14 mouse cellular contexts compared by ENCODE assay signal in the genomic region with DNA sequence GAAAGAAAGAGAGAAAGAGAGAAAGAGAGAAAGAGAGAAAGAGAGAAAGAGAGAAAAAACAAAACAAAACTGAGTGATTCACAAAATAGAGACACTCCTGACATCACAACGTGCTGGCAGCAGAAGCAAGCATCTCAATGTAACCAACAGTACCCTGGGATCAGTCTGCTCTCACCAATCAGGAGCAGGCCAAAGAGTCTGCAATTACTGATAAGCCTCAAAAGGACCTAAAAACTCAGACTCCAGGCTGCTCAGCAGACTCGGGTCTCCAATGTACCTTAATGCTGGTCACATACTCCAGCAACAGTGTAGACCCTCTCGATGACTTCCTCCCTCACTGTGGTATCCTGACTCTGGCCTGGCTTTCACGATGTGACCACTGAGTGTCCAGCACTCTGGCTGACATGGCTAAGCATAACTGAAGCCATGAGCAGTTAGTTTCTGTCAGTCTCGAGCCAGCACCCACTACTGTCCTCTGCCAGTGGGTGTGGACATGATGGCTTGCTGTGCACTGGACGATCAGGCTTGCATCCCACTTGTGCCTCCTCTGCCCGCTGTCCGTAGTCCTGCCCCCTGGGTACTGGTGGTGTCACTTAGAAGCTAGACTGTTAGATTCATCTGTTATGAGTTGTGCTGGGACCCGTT. TPM values are rescaled to one million over a fixed set of nuclear protein-coding genes. Genes with fewer than 3 reads are reported as not detected.
DNase-seq lines count a peak whose midpoint lies in the region; ATAC-seq and TF ChIP-seq lines count a peak whose summit lies in the region.
"Had no signal": no experiment of that assay in that cellular context is flagged by ENCODE, and none has a peak within 500 bp of the region (broad histone marks: within the 10 kb centered on the region; RNA-seq: fewer than 3 reads in every experiment).

No protein-coding gene starts in this region.

- peaks cover 2% of the 10 kb centered on the region; the same call in 1 of the 2 replicates for H3K27me3 ChIP-seq in erythroblast, embryonic 14.5 days (ENCODE audit: control insufficient read depth)
- H3K27me3 ChIP-seq in liver, embryonic 13.5 days = no peaks in the 10 kb centered on the region
- no peaks in the 10 kb centered on the region for H3K27me3 ChIP-seq in stomach, embryonic 15.5 days (replicated peaks)
- no peaks in the 10 kb centered on the region for H3K27me3 ChIP-seq in midbrain, embryonic 15.5 days (replicated peaks)
- no peaks in the 10 kb centered on the region; the same call in 1 of the 2 replicates for H3K27me3 ChIP-seq in forebrain, embryonic 12.5 days
- H3K27me3 ChIP-seq: embryonic facial prominence, embryonic 12.5 days; forebrain, embryonic 13.5 days; lung, embryonic 15.5 days had no signal

- peak overlapping the region; percentile 40 for H3K9ac ChIP-seq in liver, embryonic 13.5 days
- H3K9ac ChIP-seq in stomach, embryonic 15.5 days = no peak overlapping the region
- H3K9ac ChIP-seq in midbrain, embryonic 15.5 days = no peak overlapping the region
- H3K9ac ChIP-seq in forebrain, embryonic 12.5 days = no peak overlapping the region
- H3K9ac ChIP-seq: embryonic facial prominence, embryonic 12.5 days; forebrain, embryonic 13.5 days; lung, embryonic 15.5 days had no signal

- H3K4me2 ChIP-seq in liver, embryonic 13.5 days = peak overlapping the region; percentile 51
- no peak overlapping the region for H3K4me2 ChIP-seq in stomach, embryonic 15.5 days
- H3K4me2 ChIP-seq in midbrain, embryonic 15.5 days = no peak overlapping the region
- H3K4me2 ChIP-seq in forebrain, embryonic 12.5 days = no peak overlapping the region
- H3K4me2 ChIP-seq: embryonic facial prominence, embryonic 12.5 days; forebrain, embryonic 13.5 days; lung, embryonic 15.5 days had no signal

- peak overlapping the region; percentile 45 for H3K4me3 ChIP-seq in erythroblast, embryonic 14.5 days (replicated peaks)
- 0 out of 2 replicates have a peak overlapping the region, but pooled peaks have one; percentile 3 for H3K4me3 ChIP-seq in liver, embryonic 13.5 days (replicated peaks)
- H3K4me3 ChIP-seq in stomach, embryonic 15.5 days (replicated peaks) = no peak overlapping the region
- H3K4me3 ChIP-seq in midbrain, embryonic 15.5 days = no peak overlapping the region
- no peak overlapping the region for H3K4me3 ChIP-seq in forebrain, embryonic 12.5 days (replicated peaks)
- H3K4me3 ChIP-seq in lung, adult 2 months (replicated peaks; ENCODE audit: extremely low read depth, low read depth, low read length) = no peak overlapping the region
- H3K4me3 ChIP-seq: embryonic facial prominence, embryonic 12.5 days; forebrain, embryonic 13.5 days; lung, embryonic 15.5 days had no signal

- no peaks in the 10 kb centered on the region for H3K9me3 ChIP-seq in erythroblast, embryonic 14.5 days (ENCODE audit: control insufficient read depth, low read length)
- no peaks in the 10 kb centered on the region for H3K9me3 ChIP-seq in liver, embryonic 13.5 days (replicated peaks)
- no peaks in the 10 kb centered on the region for H3K9me3 ChIP-seq in stomach, embryonic 15.5 days
- H3K9me3 ChIP-seq in midbrain, embryonic 15.5 days = no peaks in the 10 kb centered on the region
- no peaks in the 10 kb centered on the region for H3K9me3 ChIP-seq in forebrain, embryonic 12.5 days
- H3K9me3 ChIP-seq: embryonic facial prominence, embryonic 12.5 days; forebrain, embryonic 13.5 days; lung, embryonic 15.5 days had no signal

- DNase-seq in spleen, adult 12 weeks (ENCODE audit: low spot score) = peak; percentile 47
- DNase-seq in spleen, adult 18-20 months = no peak
- peak; percentile 66 for DNase-seq in liver, embryonic 13.5 days
- DNase-seq in lung, adult 2 months = no peak
- DNase-seq: adrenal gland, postnatal 10 days; cerebellum, postnatal 36 days; kidney, postnatal 25 days had no signal

- H3K4me1 ChIP-seq in erythroblast, embryonic 14.5 days (ENCODE audit: control insufficient read depth) = peaks cover 59% of the 10 kb centered on the region
- peaks cover 80% of the 10 kb centered on the region for H3K4me1 ChIP-seq in liver, embryonic 13.5 days (replicated peaks)
- peaks cover 10% of the 10 kb centered on the region for H3K4me1 ChIP-seq in stomach, embryonic 15.5 days
- H3K4me1 ChIP-seq in midbrain, embryonic 15.5 days = peaks cover 13% of the 10 kb centered on the region; the same call in 1 of the 2 replicates
- peaks cover 17% of the 10 kb centered on the region for H3K4me1 ChIP-seq in forebrain, embryonic 12.5 days
- H3K4me1 ChIP-seq in lung, adult 2 months (ENCODE audit: control insufficient read depth, insufficient read depth, low read length) = 0 out of 2 replicates have a peak, but pooled peaks cover 7% of the 10 kb centered on the region

- no peak for TF ChIP-seq POLR2A in lung, adult 2 months (IDR thresholded peaks at IDR 0.05; ENCODE audit: borderline replicate concordance, extremely low read depth, low read depth, low read length)

- WGBS in liver, embryonic 13.5 days (ENCODE audit: insufficient replicate concordance) = 41% methylated on average over 9 of the region's 9 CpGs
- WGBS in stomach, embryonic 15.5 days = 65% methylated on average over 9 of the region's 9 CpGs
- 80% methylated on average over 9 of the region's 9 CpGs for WGBS in midbrain, embryonic 15.5 days
- WGBS in forebrain, embryonic 12.5 days = 87% methylated on average over 9 of the region's 9 CpGs
- 65% methylated on average over 9 of the region's 9 CpGs for WGBS in lung, adult 2 months

- TF ChIP-seq CTCF in lung, adult 2 months (IDR thresholded peaks at IDR 0.05; ENCODE audit: insufficient read depth, low read length) = no peak

- peak; percentile 92 for ATAC-seq in liver, embryonic 13.5 days (ENCODE audit: low read depth)
- peak; percentile 87 for ATAC-seq in stomach, embryonic 15.5 days (ENCODE audit: insufficient read depth, low FRiP score, low read depth)
- no peak for ATAC-seq in midbrain, embryonic 15.5 days (replicated peaks)
- ATAC-seq in forebrain, embryonic 12.5 days (ENCODE audit: low FRiP score) = no peak
- ATAC-seq: forebrain, embryonic 13.5 days had no signal

- no peaks in the 10 kb centered on the region for H3K36me3 ChIP-seq in erythroblast, embryonic 14.5 days (ENCODE audit: control insufficient read depth)
- no peaks in the 10 kb centered on the region for H3K36me3 ChIP-seq in liver, embryonic 13.5 days
- H3K36me3 ChIP-seq in stomach, embryonic 15.5 days = no peaks in the 10 kb centered on the region
- no peaks in the 10 kb centered on the region for H3K36me3 ChIP-seq in midbrain, embryonic 15.5 days (replicated peaks)
- no peaks in the 10 kb centered on the region for H3K36me3 ChIP-seq in forebrain, embryonic 12.5 days (replicated peaks)
- H3K36me3 ChIP-seq: embryonic facial prominence, embryonic 12.5 days; lung, embryonic 15.5 days had no signal

- peak overlapping the region; percentile 88 for H3K27ac ChIP-seq in liver, embryonic 13.5 days
- H3K27ac ChIP-seq in stomach, embryonic 15.5 days = no peak overlapping the region
- H3K27ac ChIP-seq in midbrain, embryonic 15.5 days = no peak overlapping the region
- no peak overlapping the region for H3K27ac ChIP-seq in forebrain, embryonic 12.5 days
- H3K27ac ChIP-seq: embryonic facial prominence, embryonic 12.5 days; forebrain, embryonic 13.5 days; lung, embryonic 15.5 days had no signal

RNA-seq across cellular contexts. Expression of a gene that starts 30.4 kb away (rescaled TPM):
- polyA plus RNA-seq in erythroblast, embryonic 14.5 days (2012) = 0.19 and 0.23 TPM in 2 replicates
- 3.8 and 4.1 TPM in 2 replicates for polyA plus RNA-seq in liver, embryonic 13.5 days (2015; fragmentation: Nextera tagmentation; extraction: Ambion mirVana)
- 16.8 and 17.1 TPM in 2 replicates for polyA plus RNA-seq in stomach, embryonic 15.5 days (2015; fragmentation: Nextera tagmentation; extraction: Ambion mirVana)
- 15.7 and 16.1 TPM in 2 replicates for polyA plus RNA-seq in midbrain, embryonic 15.5 days (2015; fragmentation: Nextera tagmentation; extraction: Ambion mirVana)
- polyA plus RNA-seq in forebrain, embryonic 12.5 days (2016; fragmentation: Nextera tagmentation; extraction: Ambion mirVana) = 12.1 and 16.3 TPM in 2 replicates
- 223 and 262 TPM in 2 replicates for polyA plus RNA-seq in lung, adult 2 months (2012; rRNA removed)

RNA-seq across cellular contexts. Expression of a gene that starts 30.5 kb away (rescaled TPM):
- 2.4 and 3.8 TPM in 2 replicates for polyA plus RNA-seq in erythroblast, embryonic 14.5 days (2012)
- 772 and 835 TPM in 2 replicates for polyA plus RNA-seq in liver, embryonic 13.5 days (2015; fragmentation: Nextera tagmentation; extraction: Ambion mirVana)
- polyA plus RNA-seq in stomach, embryonic 15.5 days (2015; fragmentation: Nextera tagmentation; extraction: Ambion mirVana) = 805 and 953 TPM in 2 replicates
- 553 and 554 TPM in 2 replicates for polyA plus RNA-seq in midbrain, embryonic 15.5 days (2015; fragmentation: Nextera tagmentation; extraction: Ambion mirVana)
- polyA plus RNA-seq in forebrain, embryonic 12.5 days (2016; fragmentation: Nextera tagmentation; extraction: Ambion mirVana) = 757 and 770 TPM in 2 replicates
- polyA plus RNA-seq in lung, adult 2 months (2012; rRNA removed) = 288 and 319 TPM in 2 replicates

RNA-seq across cellular contexts. Expression of a gene that starts 39.3 kb away (rescaled TPM):
- polyA plus RNA-seq in erythroblast, embryonic 14.5 days (2012) = 0.42 and 0.50 TPM in 2 replicates
- 31.2 and 32.2 TPM in 2 replicates for polyA plus RNA-seq in liver, embryonic 13.5 days (2015; fragmentation: Nextera tagmentation; extraction: Ambion mirVana)
- 37.9 and 50.7 TPM in 2 replicates for polyA plus RNA-seq in stomach, embryonic 15.5 days (2015; fragmentation: Nextera tagmentation; extraction: Ambion mirVana)
- polyA plus RNA-seq in midbrain, embryonic 15.5 days (2015; fragmentation: Nextera tagmentation; extraction: Ambion mirVana) = 20.7 TPM in 2 replicates
- polyA plus RNA-seq in forebrain, embryonic 12.5 days (2016; fragmentation: Nextera tagmentation; extraction: Ambion mirVana) = 38.0 and 42.6 TPM in 2 replicates
- 6.5 and 10.0 TPM in 2 replicates for polyA plus RNA-seq in lung, adult 2 months (2012; rRNA removed)

RNA-seq across cellular contexts. Expression of a gene that starts 48.5 kb away (rescaled TPM):
- 0.07 TPM in 1 of 2 replicates, not detected in the other for polyA plus RNA-seq in erythroblast, embryonic 14.5 days (2012)
- polyA plus RNA-seq in liver, embryonic 13.5 days (2015; fragmentation: Nextera tagmentation; extraction: Ambion mirVana) = 16.7 and 18.2 TPM in 2 replicates
- polyA plus RNA-seq in stomach, embryonic 15.5 days (2015; fragmentation: Nextera tagmentation; extraction: Ambion mirVana) = 26.2 and 26.9 TPM in 2 replicates
- 8.9 and 11.0 TPM in 2 replicates for polyA plus RNA-seq in midbrain, embryonic 15.5 days (2015; fragmentation: Nextera tagmentation; extraction: Ambion mirVana)
- 4.4 TPM in 2 replicates for polyA plus RNA-seq in forebrain, embryonic 12.5 days (2016; fragmentation: Nextera tagmentation; extraction: Ambion mirVana)
- 80.0 and 80.9 TPM in 2 replicates for polyA plus RNA-seq in lung, adult 2 months (2012; rRNA removed)

RNA-seq across cellular contexts. Expression of a gene that starts 48.7 kb away (rescaled TPM):
- 0.42 and 0.64 TPM in 2 replicates for polyA plus RNA-seq in erythroblast, embryonic 14.5 days (2012)
- polyA plus RNA-seq in liver, embryonic 13.5 days (2015; fragmentation: Nextera tagmentation; extraction: Ambion mirVana) = 24.4 and 26.3 TPM in 2 replicates
- polyA plus RNA-seq in stomach, embryonic 15.5 days (2015; fragmentation: Nextera tagmentation; extraction: Ambion mirVana) = 48.6 and 48.7 TPM in 2 replicates
- polyA plus RNA-seq in midbrain, embryonic 15.5 days (2015; fragmentation: Nextera tagmentation; extraction: Ambion mirVana) = 71.2 and 71.3 TPM in 2 replicates
- polyA plus RNA-seq in forebrain, embryonic 12.5 days (2016; fragmentation: Nextera tagmentation; extraction: Ambion mirVana) = 37.7 and 39.0 TPM in 2 replicates
- 27.2 and 34.4 TPM in 2 replicates for polyA plus RNA-seq in lung, adult 2 months (2012; rRNA removed)

Comparison
In these comparisons a context has a peak if more than half of its experiments do, and no peak if none do; other contexts are left out.
1. DNase-seq: peak in spleen, adult 12 weeks (single experiment) and liver, embryonic 13.5 days (single experiment); none in spleen, adult 18-20 months (0 of 2) and lung, adult 2 months (single experiment).
2. H3K4me3 ChIP-seq: peak in erythroblast, embryonic 14.5 days (single experiment) and liver, embryonic 13.5 days (single experiment); none in stomach, embryonic 15.5 days (single experiment), midbrain, embryonic 15.5 days (single experiment), forebrain, embryonic 12.5 days (single experiment) and lung, adult 2 months (single experiment).
3. ATAC-seq: peak in liver, embryonic 13.5 days (single experiment) and stomach, embryonic 15.5 days (single experiment); none in midbrain, embryonic 15.5 days (single experiment) and forebrain, embryonic 12.5 days (single experiment).
4. RNA of a gene that starts 30.4 kb away (polyA plus RNA-seq): 223 to 262 TPM in lung, adult 2 months; 16.8 to 17.1 TPM in stomach, embryonic 15.5 days, 12.1 to 16.3 TPM in forebrain, embryonic 12.5 days, 15.7 to 16.1 TPM in midbrain, embryonic 15.5 days, 3.8 to 4.1 TPM in liver, embryonic 13.5 days and 0.19 to 0.23 TPM in erythroblast, embryonic 14.5 days; every median in the first group is over 10 times any median in the second.
5. RNA of a gene that starts 30.5 kb away (polyA plus RNA-seq): 772 to 835 TPM in liver, embryonic 13.5 days, 805 to 953 TPM in stomach, embryonic 15.5 days, 757 to 770 TPM in forebrain, embryonic 12.5 days, 553 to 554 TPM in midbrain, embryonic 15.5 days and 288 to 319 TPM in lung, adult 2 months; 2.4 to 3.8 TPM in erythroblast, embryonic 14.5 days; every median in the first group is over 10 times any median in the second.